Mouse (Mus musculus) brain, embryonic 14.5 days (tissue): ENCODE data around the gene Zmynd19.

Experiments
- CTCF ChIP-seq: fragments of 200-500 bp; IDR thresholded peaks from 2 replicates; pipeline ENCODE4 v1.5.1; 2012; ENCODE audit warnings: inconsistent platforms, mild to moderate bottlenecking, moderate library complexity, borderline replicate concordance; ENCODE audit not compliant: insufficient read depth, insufficient read length; ENCODE audit errors: extremely low read depth
- POLR2A ChIP-seq: fragments of 200-500 bp; IDR thresholded peaks from 2 replicates; pipeline ENCODE4 v1.6.1; 2012; ENCODE audit warnings: mild to moderate bottlenecking, inconsistent platforms, borderline replicate concordance; ENCODE audit not compliant: poor library complexity, insufficient read depth, insufficient read length, severe bottlenecking; ENCODE audit errors: extremely low read depth

GRCm38 (mm10) chr2:24970386-24970785, 20.8 kb downstream of the Zmynd19 start:
- no peak for TF ChIP-seq CTCF
- no peak for TF ChIP-seq POLR2A
